Mouse (Mus musculus) bone marrow, adult 2 months (tissue): ENCODE results near the gene Dusp14. TPM values are rescaled to one million over a fixed set of nuclear protein-coding genes. Genes with fewer than 3 reads are reported as not detected.
A peak's percentile ranks its signal among the peaks of the same experiment; 100 is the strongest.

Source experiments
- H3K27ac ChIP-seq: fragments of 200-500 bp; 2 replicates; pipeline ENCODE4 v1.5.1; 2012; ENCODE audit warnings: low read depth, mild to moderate bottlenecking, control low read depth, inconsistent platforms, low read length; ENCODE audit not compliant: control insufficient read depth, poor library complexity, insufficient read depth
- H3K4me1 ChIP-seq: fragments of 200-500 bp; 2 replicates; pipeline ENCODE4 v1.6.1; 2011; ENCODE audit warnings: low read length; ENCODE audit not compliant: control insufficient read depth, insufficient read depth
- H3K4me3 ChIP-seq: fragments of 200-500 bp; replicated peaks from 2 replicates; pipeline ENCODE3; 2011; ENCODE audit warnings: mild to moderate bottlenecking, low read depth, low read length, control low read depth; ENCODE audit not compliant: control insufficient read depth
- CTCF ChIP-seq: fragments of 200-500 bp; IDR thresholded peaks from 2 replicates; pipeline ENCODE4 v1.5.1; 2011; ENCODE audit warnings: low read length, control low read depth; ENCODE audit not compliant: control insufficient read depth, insufficient read depth
- POLR2A ChIP-seq: fragments of 200-500 bp; IDR thresholded peaks from 2 replicates; pipeline ENCODE4 v1.6.1; 2011; ENCODE audit warnings: low read depth, mild to moderate bottlenecking, control low read depth, low read length, borderline replicate concordance; ENCODE audit not compliant: control insufficient read depth
- WGBS: fragments of 180-500 bp; shearing (Covaris S2); methylation state at CpG from one replicate; pipeline ENCODE4 v1.1.7; 2018; 5-methylcytosine and 5-hydroxymethylcytosine counted together
- polyA plus RNA-seq: library from polyadenylated mRNA; stranded (reverse); fragments of >200 nt; gene quantifications from 2 replicates; pipeline ENCODE4 v1.2.4, GENCODE M21; 2011; ENCODE audit warnings: low replicate concordance; ENCODE audit not compliant: missing spikeins, insufficient read depth, insufficient read length

The Dusp14 gene
- polyA plus RNA-seq, 1 experiment, result 3.1 TPM

GRCm38 (mm10) chr11:84072904-84073651 is 4.0 kb upstream of the Dusp14 start:
- Histone ChIP-seq H3K4me3 (no peak overlapping the region), H3K27ac (no peak overlapping the region), H3K4me1 (no peaks in the 10 kb centered on the region)
- no peak for TF ChIP-seq POLR2A
- no peak for TF ChIP-seq CTCF
- 60% methylated on average over 9 of the region's 9 CpGs for WGBS

GRCm38 (mm10) chr11:84068191-84069033 is 649 bp downstream of the Dusp14 start:
- H3K4me1 ChIP-seq, result no peaks in the 10 kb centered on the region
- H3K4me3 ChIP-seq, result peak overlapping the region; percentile 25
- H3K27ac ChIP-seq, result no peak overlapping the region
- 3% methylated on average over 63 of the region's 63 CpGs for WGBS
- no peak for TF ChIP-seq POLR2A
- no peak for TF ChIP-seq CTCF

GRCm38 (mm10) chr11:84067720-84068190 is 1.3 kb downstream of the Dusp14 start:
- H3K27ac ChIP-seq, result no peak overlapping the region
- 4% methylated on average over 21 of the region's 21 CpGs for WGBS
- no peaks in the 10 kb centered on the region for H3K4me1 ChIP-seq
- TF ChIP-seq CTCF, result no peak
- TF ChIP-seq POLR2A, result no peak
- no peak overlapping the region for H3K4me3 ChIP-seq

GRCm38 (mm10) chr11:84066927-84067645 is 2.0 kb downstream of the Dusp14 start:
- 11% methylated on average over 18 of the region's 18 CpGs for WGBS
- H3K4me3 ChIP-seq, result no peak overlapping the region
- no peak for TF ChIP-seq CTCF
- TF ChIP-seq POLR2A, result no peak
- H3K27ac ChIP-seq, result no peak overlapping the region
- H3K4me1 ChIP-seq, result no peaks in the 10 kb centered on the region

- no peak for TF ChIP-seq POLR2A
- no peak for TF ChIP-seq CTCF
- Histone ChIP-seq H3K4me1 (no peaks in the 10 kb centered on the region), H3K4me3 (no peak overlapping the region), H3K27ac (no peak overlapping the region)
- WGBS, result 4% methylated on average over 11 of the region's 11 CpGs
Measured at GRCm38 (mm10) chr11:84066071-84066481, 3.0 kb downstream of the Dusp14 start.

- H3K4me1 ChIP-seq, result no peaks in the 10 kb centered on the region
- WGBS, result 81% methylated on average over 3 of the region's 3 CpGs
- no peak overlapping the region for H3K4me3 ChIP-seq
- no peak for TF ChIP-seq POLR2A
- TF ChIP-seq CTCF, result no peak
- H3K27ac ChIP-seq, result no peak overlapping the region
Measured at GRCm38 (mm10) chr11:84063631-84064209, 5.3 kb downstream of the Dusp14 start.

- Histone ChIP-seq H3K27ac (no peak overlapping the region), H3K4me1 (no peaks in the 10 kb centered on the region), H3K4me3 (no peak overlapping the region)
- TF ChIP-seq POLR2A (no peak), CTCF (no peak)
- WGBS, result 58% methylated on average over 2 of the region's 2 CpGs
Measured at GRCm38 (mm10) chr11:84062805-84063204, 6.3 kb downstream of the Dusp14 start.

GRCm38 (mm10) chr11:84061881-84062280 is 7.2 kb downstream of the Dusp14 start:
- no peak overlapping the region for H3K4me3 ChIP-seq
- TF ChIP-seq POLR2A (no peak), CTCF (no peak)
- WGBS, result 89% methylated on average over 2 of the region's 2 CpGs
- H3K27ac ChIP-seq, result no peak overlapping the region
- H3K4me1 ChIP-seq, result no peaks in the 10 kb centered on the region
